ENCODE assay signal across 8 mouse cellular contexts in genomic region chr6:61179949-61180755, GRCm38 (mm10). TPM values are rescaled to one million over a fixed set of nuclear protein-coding genes. Genes with fewer than 3 reads are reported as not detected.
DNase-seq lines count a peak whose midpoint lies in the region; ATAC-seq and TF ChIP-seq lines count a peak whose summit lies in the region.

TSS of gene Ccser1 (plus strand) at chr6:61180324.

- no peak for TF ChIP-seq CTCF in Patski (IDR thresholded peaks at IDR 0.05)

- POLR2A ChIA-PET in Patski (lab: Charles Lee), result no interaction called here

- under 1% methylated on average over 85 of the region's 105 CpGs for WGBS in lung, embryonic 15.5 days

- in situ Hi-C loops in Patski (cut with MboI; ENCODE audit: low pct_unique_long_range_greater_than_20kb), result no loop called here

- H3K36me3 ChIP-seq in lung, embryonic 15.5 days, result no peaks in the 10 kb centered on the region

- DNase-seq in Patski (ENCODE audit: low read depth, low spot score), result no peak
- DNase-seq in cerebellum, adult 8-10 months, result peak; percentile 82
- peak; percentile 17 to 75 for DNase-seq in frontal cortex, adult 2 months (ENCODE audit: extremely low spot score in 1 of 2, low spot score in 1 of 2)
- peak; percentile 53 for DNase-seq in layer of hippocampus, adult 9-11 months
- DNase-seq in ovary, postnatal 14 days (ENCODE audit: low spot score), result peak; percentile 31
- peak; percentile 53 for DNase-seq in thymus, postnatal 25 days

- peak within 1 kb of the TSS; percentile 67 for H3K9ac ChIP-seq in lung, embryonic 15.5 days

- peaks cover 10% of the 10 kb centered on the region; the same call in 1 of the 2 replicates for H3K4me1 ChIP-seq in lung, embryonic 15.5 days

- peak; percentile 90 for ATAC-seq in Patski
- ATAC-seq in hematopoietic stem cell, adult 5-6 weeks (replicated peaks in 1 of 2; ENCODE audit: insufficient read depth in 1 of 2, low FRiP score in 2 of 2, low TSS enrichment in 1 of 2, low read depth in 1 of 2, poor library complexity in 2 of 2, severe bottlenecking in 2 of 2), result peak; percentile 52 to 70
- peak; percentile 91 for ATAC-seq in lung, embryonic 15.5 days (ENCODE audit: borderline replicate concordance, extremely low read depth, low FRiP score, low TSS enrichment)

- peaks cover 20% of the 10 kb centered on the region for H3K27me3 ChIP-seq in Patski
- H3K27me3 ChIP-seq in lung, embryonic 15.5 days, result 0 out of 2 replicates have a peak, but pooled peaks cover 5% of the 10 kb centered on the region

- peak within 1 kb of the TSS; percentile 73 for H3K27ac ChIP-seq in lung, embryonic 15.5 days

- H3K4me3 ChIP-seq in lung, embryonic 15.5 days, result peak within 1 kb of the TSS; percentile 80

- peak within 1 kb of the TSS; percentile 93 for H3K4me2 ChIP-seq in lung, embryonic 15.5 days

- CTCF ChIA-PET in Patski (lab: Charles Lee), result interaction anchor here (1.2 kb wide), 1 partner anchor 30 kb away, joined by 3 read pairs; no protein-coding TSS in a partner anchor

- no peaks in the 10 kb centered on the region for H3K9me3 ChIP-seq in lung, embryonic 15.5 days

RNA-seq across cellular contexts. Expression of gene Ccser1, which starts in this region (rescaled TPM):
- polyA plus RNA-seq in Patski (2021), result 1.6 TPM
- polyA plus RNA-seq in frontal cortex, adult 2 months (2012; rRNA removed), result 8.4 and 9.3 TPM in 2 replicates
- 14.8 and 32.5 TPM in 2 replicates for total RNA-seq in hematopoietic stem cell, adult 5-6 weeks (2017)
- polyA plus RNA-seq in lung, embryonic 15.5 days (2015; fragmentation: Nextera tagmentation; extraction: Ambion mirVana), result 8.6 and 10.2 TPM in 2 replicates
